Mouse (Mus musculus): Measurements from ENCODE around the gene Plekhb2.

The Plekhb2 gene

DNA sequence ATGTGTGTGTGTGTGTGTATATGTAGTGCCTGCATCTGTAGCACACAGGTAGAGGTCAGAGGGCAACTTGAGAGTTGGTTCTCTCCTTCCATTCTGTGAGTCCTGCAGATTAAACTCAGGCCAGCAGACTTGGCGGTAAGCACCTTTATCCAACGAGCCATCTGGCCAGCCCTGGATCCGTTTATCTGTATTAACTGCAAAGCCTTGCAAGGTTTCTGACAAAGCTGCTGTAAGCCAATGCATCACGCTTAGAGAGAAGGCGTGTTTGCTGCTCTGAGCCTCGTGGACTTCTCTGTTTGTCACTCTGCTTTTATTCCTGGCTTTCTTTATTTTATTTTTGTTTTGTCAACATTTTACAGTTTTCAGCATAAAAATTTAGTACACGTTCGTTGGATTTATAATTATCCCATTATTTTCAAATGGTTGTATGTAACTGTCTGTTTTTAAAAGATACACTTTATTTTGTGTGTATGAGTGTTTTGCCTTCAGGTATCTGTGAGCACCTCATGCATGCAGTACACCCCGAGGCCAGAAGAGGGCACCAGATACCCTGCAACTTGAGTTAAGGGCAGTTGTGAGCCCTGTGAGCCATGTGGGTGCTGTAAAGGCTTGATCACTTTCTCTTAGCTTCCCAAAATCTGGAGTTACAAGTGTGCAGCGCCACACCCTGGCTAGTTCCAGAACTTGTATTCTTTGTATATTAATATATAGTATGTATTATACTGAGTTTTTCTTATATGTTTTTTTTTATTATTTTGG is 17.2 kb downstream of the Plekhb2 start:
- peak; percentile 90 to 91 for DNase-seq (ENCODE audit: low spot score in 2 of 2)

DNA sequence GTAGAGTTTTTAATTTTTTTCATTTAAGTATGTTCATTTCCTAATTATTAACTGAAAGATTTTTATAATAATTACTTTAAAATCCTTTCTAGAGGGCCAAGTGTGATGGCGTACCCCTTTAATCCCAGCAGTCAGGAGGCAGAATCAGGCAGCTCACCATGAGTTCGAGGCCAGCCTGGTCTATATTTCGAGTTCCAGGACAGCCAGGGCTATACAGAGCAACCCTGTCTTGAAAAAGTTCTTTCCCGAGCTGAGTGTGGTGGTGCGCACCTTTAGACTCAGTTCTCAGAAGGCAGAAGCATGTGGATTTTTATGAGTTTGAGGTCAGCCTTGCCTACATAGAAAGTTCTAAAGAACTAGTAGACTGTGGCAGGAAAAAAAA is 17.8 kb downstream of the Plekhb2 start:
- peak in 1 of 2 experiments; percentile 18 for DNase-seq (ENCODE audit: low spot score in 2 of 2)

DNA sequence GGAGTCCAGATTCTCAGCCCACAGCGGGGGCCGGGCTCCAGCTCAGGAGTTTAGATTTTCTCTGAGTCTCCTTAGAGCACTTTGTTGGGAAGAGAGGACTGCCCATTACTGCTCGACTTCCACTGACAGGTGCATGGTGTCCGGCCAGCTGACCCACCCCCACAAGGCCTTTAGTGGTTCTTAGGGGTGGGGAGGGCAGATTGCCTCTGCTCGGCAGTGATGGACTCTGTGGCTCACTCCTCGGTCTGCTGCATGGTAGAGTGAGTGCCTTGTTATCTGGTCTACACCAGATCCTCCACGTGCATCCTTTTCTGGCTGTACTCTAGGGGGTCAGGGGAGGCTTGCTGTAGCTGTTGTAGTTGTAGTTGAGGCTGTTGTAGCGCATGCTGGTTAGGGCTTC is 18.6 kb downstream of the Plekhb2 start:
- peak in 1 of 2 experiments; percentile 20 for DNase-seq (ENCODE audit: low spot score in 2 of 2)

DNA sequence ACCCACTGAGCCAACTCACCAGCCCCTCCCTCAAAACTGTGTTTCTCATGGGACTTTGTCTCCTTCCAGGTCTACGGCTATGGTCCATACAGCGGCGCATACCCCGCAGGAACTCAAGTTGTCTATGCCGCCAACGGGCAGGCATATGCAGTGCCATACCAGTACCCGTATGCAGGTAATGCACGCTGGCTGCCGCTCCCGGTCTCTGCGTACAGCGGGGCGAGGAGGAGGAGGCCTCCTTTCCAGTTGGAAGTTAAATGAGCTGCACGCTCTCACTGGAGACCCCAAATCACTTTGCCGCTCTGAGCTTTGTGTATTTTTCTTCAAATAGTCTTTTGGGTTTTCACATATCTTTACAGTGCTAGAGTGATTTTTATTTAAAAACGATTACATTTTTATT is 19.5 kb downstream of the Plekhb2 start:
- DNase-seq (ENCODE audit: low spot score in 2 of 2), result peak in 1 of 2 experiments; percentile 16

DNA sequence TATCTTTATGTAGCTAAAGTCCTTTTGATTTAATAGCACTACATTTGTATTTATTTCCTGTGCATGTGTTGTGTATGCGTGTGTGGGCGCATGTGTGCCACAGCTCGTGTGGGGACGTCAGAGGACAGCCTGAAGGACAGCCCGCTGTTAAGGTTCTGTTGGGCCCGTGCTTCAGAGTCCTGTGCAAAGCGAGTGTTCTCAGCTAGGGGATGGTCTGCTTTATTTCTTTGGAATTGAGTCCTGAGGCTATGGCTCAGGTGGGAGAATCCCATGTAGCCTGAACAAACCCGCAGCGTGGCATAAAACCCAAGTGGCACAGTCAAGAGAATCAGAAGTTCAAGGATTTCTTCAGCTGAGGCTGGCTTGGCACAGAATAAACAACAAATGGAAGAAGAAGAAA is 21.4 kb downstream of the Plekhb2 start:
- peak in 1 of 2 experiments; percentile 12 for DNase-seq (ENCODE audit: low spot score in 2 of 2)

DNA sequence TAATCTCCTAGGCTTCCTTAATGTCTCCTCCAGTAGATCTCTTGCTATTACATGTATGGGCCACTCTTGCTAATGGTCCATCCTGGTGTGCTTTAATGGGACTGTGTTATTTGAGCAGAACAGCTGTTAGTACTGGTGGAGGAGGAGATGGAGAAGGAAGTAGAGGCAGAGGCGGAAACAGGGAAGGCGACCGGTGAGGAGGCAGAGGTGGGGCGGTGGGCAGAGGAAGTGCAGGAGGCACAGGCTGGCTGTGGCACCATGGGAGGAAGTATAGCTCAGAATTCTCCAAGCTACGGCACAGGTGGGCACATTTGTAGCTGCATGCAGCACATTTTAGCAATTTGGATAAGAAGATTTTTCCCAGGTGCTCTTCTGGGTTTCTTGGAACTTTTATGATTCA is 23.8 kb downstream of the Plekhb2 start:
- peak in 1 of 2 experiments; percentile 23 for DNase-seq (ENCODE audit: low spot score in 2 of 2)

DNA sequence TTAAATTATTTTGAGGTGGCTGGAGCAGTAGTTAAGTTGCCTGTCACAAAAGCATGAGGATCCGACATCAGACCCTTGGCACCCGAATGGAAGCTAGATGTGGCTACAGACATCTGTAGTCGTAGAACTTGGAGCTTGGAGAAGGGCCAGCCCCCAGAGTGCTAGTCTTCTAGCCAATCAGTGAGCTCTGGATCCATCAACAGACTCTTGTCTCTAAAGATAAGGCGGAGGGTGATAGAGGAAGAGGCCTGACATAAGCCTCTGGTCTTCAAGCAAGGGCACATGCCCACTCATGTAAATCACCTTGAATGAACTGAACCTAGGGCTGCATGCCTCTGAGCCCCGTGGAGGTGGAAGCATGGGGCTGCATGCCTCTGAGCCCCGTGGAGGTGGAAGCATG is 29.8 kb downstream of the Plekhb2 start:
- DNase-seq (ENCODE audit: low spot score in 2 of 2), result peak in 1 of 2 experiments; percentile 23

DNA sequence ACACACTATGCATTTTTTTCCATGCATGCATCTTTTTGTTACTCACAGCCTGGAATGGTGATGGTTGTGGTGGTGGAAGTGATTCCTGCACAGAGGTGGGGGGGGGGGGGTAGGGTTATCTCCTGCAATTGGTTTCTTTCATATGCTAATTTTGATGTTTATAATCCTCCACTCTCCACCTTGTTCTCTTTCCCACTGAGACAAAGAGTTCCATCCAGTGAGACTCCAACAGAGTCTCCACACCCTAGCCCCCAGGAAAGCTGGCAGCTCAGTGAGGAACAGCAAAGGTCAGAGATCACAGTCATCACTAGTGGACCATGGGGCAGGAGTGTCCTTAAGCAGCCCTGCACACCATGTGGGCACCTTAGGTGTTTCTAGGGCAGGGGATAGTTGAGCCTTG is 34.0 kb downstream of the Plekhb2 start:
- peak in 1 of 2 experiments; percentile 18 for DNase-seq (ENCODE audit: low spot score in 2 of 2)

DNA sequence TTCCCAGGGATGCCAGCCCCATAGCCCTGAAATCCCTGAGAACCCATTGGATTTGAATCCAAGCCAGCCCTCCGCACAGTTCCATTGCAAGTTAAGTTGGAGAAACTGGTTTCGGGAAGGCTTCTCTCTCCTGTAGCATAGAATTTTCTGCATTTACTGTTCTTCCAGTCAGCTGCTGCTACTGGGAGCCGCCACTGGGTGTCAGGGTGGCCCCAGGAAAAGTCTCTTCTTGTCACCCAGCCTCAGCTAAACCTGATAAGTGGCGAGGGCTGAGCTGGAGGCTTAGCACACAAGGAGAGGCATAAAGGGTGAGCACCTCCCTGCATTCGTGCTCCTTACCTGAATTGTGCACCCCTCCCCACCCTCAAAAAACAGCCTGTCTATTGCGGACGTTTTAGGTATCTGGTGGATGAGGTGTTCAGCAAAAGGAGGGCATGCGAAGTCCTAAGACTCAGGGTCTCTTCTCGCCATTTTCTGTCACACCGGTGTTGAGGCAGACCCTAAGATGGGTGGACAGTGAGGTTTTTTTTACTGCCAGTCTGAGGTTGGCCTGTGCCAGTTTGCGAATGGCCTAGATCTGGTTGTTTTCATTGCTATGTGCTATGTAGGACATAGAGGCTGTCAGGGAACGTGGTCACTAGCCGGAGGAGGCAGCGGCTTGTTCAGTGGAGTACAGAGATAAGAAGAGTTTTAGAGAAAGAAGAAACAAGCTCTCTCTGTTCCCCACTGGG is 41.9 kb downstream of the Plekhb2 start:
- DNase-seq (ENCODE audit: low spot score in 2 of 2), result peak; percentile 81 to 84

DNA sequence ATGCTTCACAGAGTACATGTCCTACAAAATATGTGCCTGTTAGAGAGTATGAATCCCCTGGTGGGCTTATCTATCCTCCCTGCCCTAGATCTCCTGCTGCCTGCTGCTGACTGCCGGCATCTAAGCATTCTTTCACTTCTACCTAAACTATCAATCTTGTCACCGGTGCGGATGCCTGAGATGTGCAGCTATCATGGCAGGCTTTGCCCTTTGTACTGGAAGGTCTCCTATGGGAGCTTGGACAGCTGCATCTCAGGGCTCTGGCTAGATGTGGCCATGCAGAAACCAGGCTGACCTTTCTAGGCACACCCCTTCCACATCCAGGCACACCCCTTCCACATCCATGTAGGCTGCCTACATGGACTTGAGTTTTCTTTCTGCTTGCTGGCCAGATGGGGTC is 42.7 kb downstream of the Plekhb2 start:
- no peak for DNase-seq (ENCODE audit: low spot score in 2 of 2)

DNA sequence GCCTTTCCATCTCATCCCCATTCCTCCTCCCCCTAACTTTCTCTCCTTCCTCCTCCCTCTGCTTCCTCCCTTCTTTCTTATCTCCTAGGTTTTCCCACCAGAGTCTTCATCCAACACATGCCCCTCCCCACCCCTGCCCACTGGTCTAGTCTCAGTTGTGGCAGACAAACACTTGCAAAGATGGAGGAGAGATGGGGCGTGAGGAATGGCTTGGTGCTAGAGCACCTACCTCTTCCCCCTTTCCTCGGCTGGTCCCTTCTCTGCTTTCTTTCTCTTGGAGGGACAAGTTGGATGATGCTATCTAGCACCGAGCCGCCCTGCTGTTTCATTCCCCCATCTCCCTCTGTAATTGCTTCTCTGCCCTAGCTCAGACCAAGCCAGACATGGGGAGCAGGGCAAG is 43.6 kb downstream of the Plekhb2 start:
- DNase-seq (ENCODE audit: low spot score in 2 of 2), result no peak

DNA sequence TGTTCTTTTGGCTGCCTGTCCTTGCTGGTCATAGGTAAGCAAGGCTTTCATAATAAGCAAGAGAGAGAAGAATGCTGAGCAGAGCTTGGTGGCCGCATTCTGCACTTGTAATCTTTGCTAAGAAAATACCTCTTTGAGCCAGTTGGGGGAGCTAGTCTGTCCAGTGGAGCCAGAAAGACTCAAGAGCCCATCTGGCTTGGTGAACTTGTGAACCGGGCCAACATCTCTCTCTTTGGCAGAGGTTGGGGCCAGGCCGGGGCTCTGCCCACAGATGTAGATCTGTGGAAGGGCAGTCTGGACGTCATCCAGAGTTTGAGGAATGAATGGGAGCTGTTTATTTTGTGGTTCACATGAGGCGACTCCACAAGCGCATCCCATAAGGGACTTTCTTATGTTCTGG is 44.1 kb downstream of the Plekhb2 start:
- DNase-seq (ENCODE audit: low spot score in 2 of 2), result peak in 1 of 2 experiments; percentile 44

DNA sequence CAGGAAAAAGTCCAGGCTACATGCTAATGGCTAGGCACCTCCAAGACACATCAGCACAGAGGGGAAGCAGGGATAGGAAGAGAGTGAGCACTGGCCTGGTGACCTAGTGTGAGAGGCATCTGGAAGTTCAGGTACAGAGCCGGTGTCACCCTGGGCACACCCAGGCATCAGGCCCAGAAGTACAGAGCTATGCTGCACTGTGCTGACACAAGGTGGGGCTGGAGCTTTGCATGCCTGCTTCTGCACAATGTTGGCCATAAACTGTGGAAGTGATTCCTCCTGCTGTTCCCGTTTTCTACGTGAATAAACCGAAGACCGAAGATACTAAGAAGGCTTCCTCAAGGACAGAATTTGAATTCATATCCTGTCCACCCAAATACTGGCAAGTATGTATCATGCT is 46.3 kb downstream of the Plekhb2 start:
- DNase-seq (ENCODE audit: low spot score in 2 of 2), result peak in 1 of 2 experiments; percentile 58

DNA sequence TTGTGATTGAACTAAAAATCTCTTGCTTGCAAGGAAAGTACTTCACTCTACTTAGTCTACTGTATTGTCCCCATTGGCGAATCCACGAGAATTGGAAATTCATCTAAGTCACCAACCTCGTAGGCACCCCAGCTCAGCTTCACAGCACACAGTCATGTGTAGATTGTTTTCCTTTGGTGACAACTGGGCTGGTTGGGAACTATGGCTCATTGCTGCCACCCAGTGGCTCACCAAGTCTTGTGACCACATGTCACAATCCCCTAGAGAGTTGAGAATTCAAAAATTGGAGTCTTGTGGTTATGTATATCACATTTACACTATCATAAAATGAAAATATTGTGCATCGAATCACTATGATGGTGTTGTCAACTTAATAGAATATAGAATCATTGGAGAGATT is 47.1 kb downstream of the Plekhb2 start:
- peak in 1 of 2 experiments; percentile 61 for DNase-seq (ENCODE audit: low spot score in 2 of 2)

DNA sequence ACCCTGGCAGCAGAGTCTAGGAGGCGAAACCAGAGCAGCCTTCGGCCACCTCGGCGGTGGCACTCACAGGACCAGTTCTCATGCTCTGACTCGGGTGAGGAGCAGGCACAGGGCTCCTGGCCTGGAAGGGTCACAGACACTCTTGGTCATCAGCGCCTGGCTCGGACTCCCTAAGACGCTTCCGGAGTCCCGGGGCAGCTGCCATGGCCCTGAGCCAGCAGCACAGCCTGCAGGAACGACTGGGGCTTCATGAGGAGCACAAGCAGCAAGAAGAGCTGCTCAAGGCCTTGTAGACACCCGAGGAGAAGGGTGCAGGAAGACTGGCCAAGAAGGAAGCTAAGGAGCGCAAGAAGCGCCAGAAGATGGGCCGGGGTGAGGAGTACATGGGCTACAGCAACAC is 78.9 kb downstream of the Plekhb2 start:
- DNase-seq (ENCODE audit: low spot score in 2 of 2), result no peak
